Mouse (Mus musculus) CD4-positive, CD25-positive, alpha-beta regulatory T cell, adult 2 months (primary cell): ENCODE results near the gene Klhl21.

ENCODE experiments used
- DNase-seq: peaks from one replicate; pipeline ENCODE4 v3.0.0-alpha.2; 2012; ENCODE audit warnings: low read depth, low spot score

The Klhl21 gene

DNA sequence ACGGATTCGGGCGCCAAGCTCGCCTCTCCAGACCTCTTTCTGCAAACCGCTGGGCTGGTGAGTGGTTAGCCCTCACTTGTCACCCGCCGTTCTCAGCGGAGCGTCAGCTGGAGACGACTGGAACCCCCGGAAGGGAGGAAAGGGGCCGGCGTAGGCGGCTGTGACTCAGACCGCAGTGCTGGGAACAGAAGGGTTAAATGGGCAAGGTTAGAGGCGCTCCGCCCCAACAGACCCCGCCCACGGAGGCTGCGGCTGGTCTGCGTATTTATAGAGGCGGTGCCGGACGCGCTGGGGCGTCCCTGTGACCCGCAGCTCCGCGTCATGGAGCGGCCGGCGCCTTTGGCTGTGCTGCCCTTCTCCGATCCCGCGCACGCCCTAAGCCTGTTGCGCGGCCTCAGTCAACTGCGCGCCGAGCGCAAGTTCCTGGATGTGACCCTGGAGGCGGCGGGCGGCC lies at the start of gene Klhl21:
Gene Klhl21, plus strand, starts transcription at position 182 of the 454 bp plus-strand sequence.
- peak; percentile 95 for DNase-seq

DNA sequence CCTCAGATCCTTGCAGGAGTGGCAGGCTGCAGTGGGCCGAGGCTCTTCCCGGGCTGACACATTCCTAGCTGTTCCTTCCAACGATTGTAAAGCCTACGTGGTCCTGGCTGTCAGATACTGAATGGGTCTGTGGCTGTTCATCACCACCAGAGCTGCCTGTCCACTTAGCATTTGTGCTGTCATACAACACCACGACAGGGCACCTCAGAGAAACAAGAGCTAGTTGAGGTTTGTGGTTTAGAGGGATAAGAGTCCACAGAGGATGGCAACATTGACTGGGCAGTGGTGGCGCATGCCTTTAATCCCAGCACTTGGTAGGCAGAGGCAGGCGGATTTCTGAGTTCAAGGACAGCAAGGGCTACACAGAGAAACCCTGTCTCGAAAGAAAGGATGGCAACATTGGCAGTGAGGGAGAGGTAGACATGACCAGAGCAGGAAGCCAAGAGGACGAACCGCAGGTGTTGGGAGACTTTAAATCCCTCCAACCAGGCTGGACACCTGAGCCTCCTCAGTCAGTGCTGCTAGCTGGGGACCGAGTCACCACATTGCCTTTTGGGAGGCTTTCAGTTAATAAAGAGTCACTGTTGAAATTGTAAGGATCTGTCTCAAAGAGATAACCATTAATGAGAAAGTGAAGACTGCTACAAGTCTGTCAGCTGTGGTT lies 48.6 kb upstream of the Klhl21 start:
- no peak for DNase-seq

DNA sequence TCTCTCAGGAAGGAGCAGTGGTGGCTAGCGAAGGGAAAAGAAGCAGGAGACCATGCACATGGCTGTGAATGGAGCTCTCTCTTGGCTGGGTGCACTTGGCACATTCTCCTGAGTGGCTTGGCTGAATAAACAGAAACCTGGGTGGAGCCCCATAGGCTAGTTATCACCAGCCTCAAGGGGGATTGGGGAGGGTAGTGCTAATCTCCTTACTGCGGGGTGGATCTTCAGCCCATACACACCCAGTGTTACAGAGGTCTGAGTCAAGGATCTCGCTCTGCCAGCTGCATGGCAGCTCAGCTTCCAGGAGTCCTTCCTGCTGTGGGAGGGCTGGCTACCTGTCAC lies 48.1 kb upstream of the Klhl21 start:
- DNase-seq, result no peak

DNA sequence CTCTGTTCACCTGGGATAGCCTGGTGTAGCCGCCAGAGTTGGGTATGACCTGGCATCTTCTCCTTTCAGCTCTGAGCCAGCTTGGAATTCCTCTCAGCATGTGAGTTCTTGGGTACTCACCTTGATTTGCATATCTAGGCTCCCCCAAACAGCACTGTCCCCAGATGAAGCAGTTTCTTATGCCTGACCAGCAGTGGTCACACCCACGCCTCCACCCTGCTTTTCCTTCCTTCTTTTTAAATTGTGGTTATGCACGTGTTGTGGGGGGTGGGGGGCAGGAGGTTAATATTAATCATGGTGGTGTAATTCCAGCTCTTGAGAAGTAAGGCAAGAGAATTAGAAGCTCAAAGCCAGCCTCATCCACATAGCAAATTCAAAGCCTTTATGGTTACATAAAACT lies 45.8 kb upstream of the Klhl21 start:
- no peak for DNase-seq

GRCm38 (mm10) chr4:151968204-151968921 lies 40.2 kb upstream of the Klhl21 start:
- no peak for DNase-seq

- peak; percentile 63 for DNase-seq
Observed at GRCm38 (mm10) chr4:151972221-151972967, 36.2 kb upstream of the Klhl21 start.

DNA sequence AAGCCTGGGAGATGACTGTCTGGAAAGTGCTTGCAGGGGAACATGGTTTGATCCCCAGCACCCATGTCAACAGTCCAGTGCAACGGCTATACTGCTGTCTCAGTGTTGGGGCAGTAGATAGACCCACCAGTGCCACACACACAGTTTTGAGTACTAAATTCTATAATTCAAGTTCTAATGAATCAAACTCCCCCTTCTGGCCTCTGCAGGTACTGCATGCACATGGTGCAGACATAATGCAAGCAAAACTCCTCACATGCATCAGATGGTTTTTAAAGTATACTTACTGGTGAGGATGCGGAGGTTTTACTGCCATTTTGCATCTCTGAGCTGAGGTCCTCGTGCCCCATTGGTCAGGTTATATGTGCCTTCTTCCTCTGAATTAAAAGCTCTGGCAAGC lies 33.2 kb upstream of the Klhl21 start:
- peak; percentile 62 for DNase-seq

GRCm38 (mm10) chr4:151977748-151978147 lies 30.9 kb upstream of the Klhl21 start:
- peak; percentile 87 for DNase-seq

- peak; percentile 50 for DNase-seq
Observed at GRCm38 (mm10) chr4:151980699-151981098, 27.9 kb upstream of the Klhl21 start.

DNA sequence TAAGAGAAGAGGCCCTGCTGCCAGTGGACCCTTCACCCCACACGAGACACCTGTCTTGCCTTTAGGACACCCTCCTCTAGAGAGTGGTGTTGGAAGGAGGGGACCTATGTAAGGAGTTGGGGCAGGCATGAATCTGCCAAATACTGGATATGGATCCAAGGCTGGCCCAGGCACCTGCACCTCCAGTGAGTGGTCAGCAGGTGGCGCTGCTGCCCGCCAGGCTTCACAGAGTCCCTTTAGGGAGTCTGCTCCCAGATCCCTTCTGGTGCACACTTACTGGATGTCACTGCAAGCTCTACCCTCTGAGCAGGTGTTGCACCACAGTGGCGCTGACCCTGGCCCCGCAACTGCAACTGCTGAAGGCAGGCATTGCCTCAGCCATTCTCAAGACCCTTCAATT lies 27.2 kb upstream of the Klhl21 start:
- DNase-seq, result peak; percentile 87

GRCm38 (mm10) chr4:151983043-151983442 lies 25.6 kb upstream of the Klhl21 start:
- no peak for DNase-seq

GRCm38 (mm10) chr4:151983560-151983959 lies 25.0 kb upstream of the Klhl21 start:
- no peak for DNase-seq

DNA sequence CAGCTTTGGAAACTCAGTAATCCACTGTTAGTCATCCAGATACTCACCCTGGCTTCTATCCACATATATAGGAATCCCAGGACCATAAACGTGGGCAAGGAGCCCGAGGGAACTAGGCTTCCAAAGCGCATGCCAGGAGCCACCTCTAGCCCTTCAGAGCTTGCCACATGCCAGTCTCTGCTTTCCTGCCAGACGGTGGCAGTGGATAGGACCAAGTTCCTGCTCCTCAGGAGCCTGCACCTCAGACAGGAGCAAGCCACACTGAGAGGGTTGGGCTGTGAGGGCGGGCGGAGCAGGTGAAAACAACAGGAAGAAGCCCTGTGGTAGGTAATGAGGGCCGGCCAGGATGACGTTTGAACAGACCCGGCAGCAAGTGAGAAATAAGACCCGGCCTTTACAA lies 22.7 kb upstream of the Klhl21 start:
- peak; percentile 82 for DNase-seq

DNA sequence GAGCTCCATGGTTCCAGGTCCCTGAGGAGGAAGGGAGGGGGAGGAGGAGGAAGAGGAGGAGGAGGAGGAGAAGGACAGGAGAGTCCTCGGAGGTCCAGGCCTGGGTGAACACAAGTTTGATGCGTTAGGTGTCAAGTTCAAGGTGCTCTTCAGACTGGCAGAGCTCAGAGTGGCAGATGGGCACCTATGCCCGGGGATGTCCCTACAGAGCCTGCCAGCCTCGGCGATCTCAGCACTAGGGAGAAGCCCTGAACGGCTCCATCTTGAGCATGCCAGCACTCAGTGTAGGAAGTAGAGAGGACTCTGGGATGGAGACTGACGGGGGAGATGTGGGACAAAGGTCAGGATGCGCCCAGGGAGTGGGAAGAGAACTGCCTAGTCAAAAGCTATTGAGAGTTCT lies 22.0 kb upstream of the Klhl21 start:
- DNase-seq, result no peak

DNA sequence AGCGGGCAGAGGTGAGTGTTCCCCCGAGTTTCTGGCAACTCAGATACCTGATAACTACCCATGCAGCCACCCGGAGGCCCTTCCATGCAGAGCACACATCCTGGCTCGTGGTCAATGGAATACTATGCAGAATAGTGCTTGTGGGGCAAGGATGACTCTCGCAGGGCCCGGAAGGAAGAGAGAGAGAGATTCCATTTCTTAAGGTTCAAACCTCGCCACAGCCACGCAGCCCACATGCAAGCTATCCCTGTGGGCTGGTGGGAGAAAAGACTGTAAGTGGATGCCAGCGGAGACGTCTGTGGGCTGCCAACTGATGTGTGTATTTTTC lies 20.6 kb upstream of the Klhl21 start:
- no peak for DNase-seq

- DNase-seq, result peak; percentile 89
Observed at GRCm38 (mm10) chr4:151988342-151989109, 20.1 kb upstream of the Klhl21 start, which contains the start of gene Thap3. Thap3 (minus strand) TSS chr4:151988997.

DNA sequence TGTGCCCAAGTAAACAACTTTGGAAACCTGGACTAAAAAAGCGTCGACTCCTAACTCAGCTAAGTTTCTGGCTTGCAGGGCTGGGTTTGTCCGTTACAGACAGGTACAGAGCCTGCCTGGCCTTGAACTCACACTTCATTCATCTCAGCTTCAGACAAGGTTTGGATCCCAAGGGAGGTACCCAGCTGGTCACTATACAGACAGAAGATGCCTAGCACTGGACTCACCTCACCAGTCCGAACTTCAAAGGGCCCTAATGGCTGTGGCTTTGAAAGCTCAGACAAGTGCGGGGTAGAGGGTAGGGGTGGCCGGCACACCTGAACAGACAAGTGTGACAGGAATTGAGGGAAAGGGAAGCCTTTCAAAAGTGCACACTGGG lies 19.5 kb upstream of the Klhl21 start:
- DNase-seq, result no peak

- DNase-seq, result no peak
Observed at GRCm38 (mm10) chr4:151992091-151992490, 16.5 kb upstream of the Klhl21 start.

- DNase-seq, result no peak
Observed at GRCm38 (mm10) chr4:151993035-151993434, 15.6 kb upstream of the Klhl21 start.

DNA sequence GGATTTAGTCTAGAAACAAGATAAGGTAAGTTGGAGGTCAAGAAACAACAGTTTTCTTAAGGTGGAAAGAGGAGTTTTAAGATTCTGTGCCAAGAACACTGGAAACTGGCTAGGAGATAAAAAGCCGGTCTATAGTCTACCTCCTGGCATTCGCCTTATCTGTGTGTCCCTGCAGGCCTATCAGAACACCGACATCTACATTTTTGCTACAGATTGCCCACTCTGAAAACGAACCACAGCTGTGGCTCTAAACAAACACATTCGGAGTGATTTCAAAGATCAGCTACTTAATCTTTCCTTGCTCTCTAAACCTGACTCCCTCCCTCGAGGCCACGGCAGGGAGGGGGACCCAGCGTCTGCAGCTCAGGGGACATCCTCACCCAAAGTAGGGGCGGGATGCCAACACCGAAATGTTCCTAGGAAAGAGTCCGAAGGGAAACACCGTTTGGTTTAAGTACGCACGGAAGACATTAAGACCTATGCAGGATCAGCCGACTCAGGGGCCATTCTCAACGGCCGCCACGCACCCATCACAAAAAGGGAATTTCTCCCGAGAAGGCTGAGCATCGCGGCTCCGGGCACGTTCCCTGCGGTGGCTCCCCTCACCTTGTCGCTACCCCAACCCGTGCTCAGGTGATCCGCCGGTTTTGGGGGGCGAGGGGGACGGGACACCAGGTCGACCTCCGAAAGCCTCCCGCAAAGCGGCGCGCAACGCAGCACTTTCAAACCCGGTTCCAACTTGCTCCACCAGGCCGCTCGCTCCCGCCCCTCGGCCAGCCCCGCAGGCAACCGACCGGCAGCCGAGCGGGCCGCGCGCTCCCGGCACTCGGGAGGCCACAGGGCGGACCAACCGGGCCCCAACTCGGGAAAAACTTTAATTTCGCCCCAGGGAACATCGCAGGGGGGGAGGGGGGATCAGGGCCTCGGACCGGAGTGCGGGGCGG lies 14.1 kb upstream of the Klhl21 start:
- no peak for DNase-seq
